ENCODE assay signal across 9 mouse cellular contexts in the genomic region with DNA sequence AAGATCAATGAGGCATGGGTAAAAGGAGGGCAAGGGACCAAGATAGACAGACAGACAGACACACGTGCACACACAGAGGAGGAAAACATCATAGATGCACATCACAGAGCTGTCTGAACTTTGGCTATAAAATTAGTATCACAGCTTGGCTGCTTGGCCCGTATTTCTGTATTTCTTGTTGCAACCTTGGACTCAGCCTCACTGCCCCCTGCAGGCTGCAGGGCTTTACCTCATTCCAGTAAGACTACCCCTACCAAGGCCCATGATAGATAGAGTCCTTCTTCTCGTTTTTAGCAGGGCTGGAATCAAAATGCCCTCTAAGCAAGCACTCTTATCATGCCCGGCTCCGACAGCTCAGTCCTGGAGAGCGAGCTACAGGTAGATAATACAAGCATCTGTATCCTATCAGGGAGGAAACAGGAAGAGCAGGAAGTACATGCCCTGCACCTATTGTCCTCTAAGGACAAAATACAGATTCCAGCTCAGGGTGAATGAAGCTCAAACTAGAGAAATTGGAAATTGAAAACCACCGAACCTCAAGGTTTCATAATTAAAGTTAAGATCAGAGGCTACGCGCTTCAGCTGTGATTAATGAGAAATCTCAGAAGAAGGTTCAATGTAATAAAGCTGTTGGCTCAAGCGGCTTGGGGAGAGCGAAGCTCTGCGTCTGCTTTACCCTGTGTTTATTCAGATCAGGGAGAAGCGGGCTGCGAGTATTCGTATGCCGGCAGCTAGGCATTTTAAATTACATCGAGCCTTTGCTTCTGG. TPM values are rescaled to one million over a fixed set of nuclear protein-coding genes. Genes with fewer than 3 reads are reported as not detected.
DNase-seq lines count a peak whose midpoint lies in the region; ATAC-seq and TF ChIP-seq lines count a peak whose summit lies in the region.
"Had no signal": no experiment of that assay in that cellular context is flagged by ENCODE, and none has a peak within 500 bp of the region (broad histone marks: within the 10 kb centered on the region; RNA-seq: fewer than 3 reads in every experiment).

No protein-coding gene starts in this region.

- 73% methylated on average over 17 of the region's 17 CpGs for WGBS in neural tube, embryonic 11.5 days
- WGBS in hindbrain, postnatal 0 days = 53% methylated on average over 17 of the region's 17 CpGs
- WGBS in stomach, embryonic 14.5 days = 22% methylated on average over 17 of the region's 17 CpGs
- 73% methylated on average over 17 of the region's 17 CpGs for WGBS in forebrain, embryonic 12.5 days

- H3K9me3 ChIP-seq in neural tube, embryonic 11.5 days (ENCODE audit: control insufficient read depth, low read length) = no peaks in the 10 kb centered on the region
- no peaks in the 10 kb centered on the region for H3K9me3 ChIP-seq in hindbrain, postnatal 0 days (ENCODE audit: low read length)
- H3K9me3 ChIP-seq in stomach, embryonic 14.5 days (ENCODE audit: control insufficient read depth, low read depth, low read length) = no peaks in the 10 kb centered on the region
- no peaks in the 10 kb centered on the region for H3K9me3 ChIP-seq in forebrain, embryonic 12.5 days

- no peaks in the 10 kb centered on the region; the same call in 1 of the 2 replicates for H3K4me1 ChIP-seq in neural tube, embryonic 11.5 days (ENCODE audit: control insufficient read depth, insufficient read depth, low read length)
- H3K4me1 ChIP-seq in hindbrain, postnatal 0 days (ENCODE audit: insufficient read depth, low read length) = 0 out of 2 replicates have a peak, but pooled peaks cover 5% of the 10 kb centered on the region
- peaks cover 15% of the 10 kb centered on the region for H3K4me1 ChIP-seq in stomach, embryonic 14.5 days (ENCODE audit: control insufficient read depth, insufficient read depth, low read length)
- peaks cover 6% of the 10 kb centered on the region for H3K4me1 ChIP-seq in forebrain, embryonic 12.5 days

- H3K36me3 ChIP-seq in neural tube, embryonic 11.5 days (ENCODE audit: control insufficient read depth, insufficient read depth, low read length) = no peaks in the 10 kb centered on the region
- no peaks in the 10 kb centered on the region for H3K36me3 ChIP-seq in hindbrain, postnatal 0 days (ENCODE audit: insufficient read depth, low read length)
- H3K36me3 ChIP-seq in stomach, embryonic 14.5 days (ENCODE audit: control insufficient read depth, insufficient read depth, low read length) = no peaks in the 10 kb centered on the region
- no peaks in the 10 kb centered on the region for H3K36me3 ChIP-seq in forebrain, embryonic 12.5 days (replicated peaks)

- ATAC-seq in neural tube, embryonic 11.5 days (ENCODE audit: insufficient read depth, low FRiP score, low TSS enrichment) = no peak
- 0 out of 2 replicates have a peak, but pooled peaks have one; percentile 36 for ATAC-seq in hindbrain, postnatal 0 days
- no peak for ATAC-seq in stomach, embryonic 14.5 days (ENCODE audit: insufficient number of reproducible peaks, insufficient read depth, low FRiP score, low read depth)
- no peak for ATAC-seq in forebrain, embryonic 12.5 days (ENCODE audit: low FRiP score)

- DNase-seq in heart, adult 11 months = peak; percentile 91
- DNase-seq in heart, postnatal 36 days = no peak
- DNase-seq in neural tube, embryonic 11.5 days (ENCODE audit: low spot score) = peak; percentile 33
- no peak for DNase-seq in neural tube, embryonic 10.5 days (ENCODE audit: extremely low spot score, low spot score)
- DNase-seq in hindbrain, postnatal 0 days (ENCODE audit: low spot score) = peak; percentile 66
- DNase-seq in Muller cell, postnatal 12 days (ENCODE audit: inconsistent ontology term) = no peak
- DNase-seq: thymus, postnatal 36 days had no signal

- peak; percentile 66 for TF ChIP-seq CTCF in hindbrain, postnatal 0 days (IDR thresholded peaks at IDR 0.05; ENCODE audit: low read depth)

- H3K27me3 ChIP-seq in neural tube, embryonic 11.5 days (ENCODE audit: control insufficient read depth, insufficient read depth, low read length) = no peaks in the 10 kb centered on the region
- H3K27me3 ChIP-seq in hindbrain, postnatal 0 days (ENCODE audit: insufficient read depth, low read length) = no peaks in the 10 kb centered on the region
- no peaks in the 10 kb centered on the region for H3K27me3 ChIP-seq in stomach, embryonic 14.5 days (ENCODE audit: control insufficient read depth, insufficient read depth, low read length)
- peaks cover 11% of the 10 kb centered on the region for H3K27me3 ChIP-seq in forebrain, embryonic 12.5 days

- no peak overlapping the region for H3K4me2 ChIP-seq in neural tube, embryonic 11.5 days (ENCODE audit: low read depth)
- H3K4me2 ChIP-seq in hindbrain, postnatal 0 days (ENCODE audit: low read depth, low read length) = no peak overlapping the region
- peak overlapping the region; percentile 21; the same call in 1 of the 2 replicates for H3K4me2 ChIP-seq in stomach, embryonic 14.5 days (replicated peaks; ENCODE audit: low read depth, low read length)
- H3K4me2 ChIP-seq in forebrain, embryonic 12.5 days = no peak overlapping the region

- intact Hi-C loops in heart, postnatal 36 days (cut with DNase I) = loop anchor here (2.0 kb wide), 1 partner anchor 125 kb away; no protein-coding TSS in a partner anchor

- no peak overlapping the region for H3K4me3 ChIP-seq in neural tube, embryonic 11.5 days (ENCODE audit: low read depth, low read length)
- H3K4me3 ChIP-seq in hindbrain, postnatal 0 days (ENCODE audit: low read length) = no peak overlapping the region
- H3K4me3 ChIP-seq in stomach, embryonic 14.5 days (ENCODE audit: low read depth, low read length) = no peak overlapping the region
- H3K4me3 ChIP-seq in forebrain, embryonic 12.5 days (replicated peaks) = no peak overlapping the region

- no peak overlapping the region for H3K9ac ChIP-seq in neural tube, embryonic 11.5 days (ENCODE audit: low read length)
- no peak overlapping the region for H3K9ac ChIP-seq in hindbrain, postnatal 0 days (replicated peaks; ENCODE audit: low read length)
- H3K9ac ChIP-seq in stomach, embryonic 14.5 days (replicated peaks; ENCODE audit: low read depth, low read length) = no peak overlapping the region
- no peak overlapping the region for H3K9ac ChIP-seq in forebrain, embryonic 12.5 days

- H3K27ac ChIP-seq in neural tube, embryonic 11.5 days (ENCODE audit: low read depth, low read length) = no peak overlapping the region
- no peak overlapping the region for H3K27ac ChIP-seq in hindbrain, postnatal 0 days
- peak overlapping the region; percentile 56; the same call in 1 of the 2 replicates for H3K27ac ChIP-seq in stomach, embryonic 14.5 days (ENCODE audit: low read length)
- H3K27ac ChIP-seq in forebrain, embryonic 12.5 days = no peak overlapping the region

RNA-seq across cellular contexts. Expression of gene Spesp1, which starts 36.2 kb away (rescaled TPM):
- total RNA-seq in heart, postnatal 36 days (2021) = not detected
- polyA plus RNA-seq in neural tube, embryonic 11.5 days (2014; fragmentation: Nextera tagmentation; extraction: Ambion mirVana) = not detected in 2 replicates
- not detected in 2 replicates for total RNA-seq in hindbrain, postnatal 0 days (2014; rRNA removed)
- not detected in 2 replicates for polyA plus RNA-seq in hindbrain, postnatal 0 days (2015; fragmentation: Nextera tagmentation; extraction: Ambion mirVana)
- polyA plus RNA-seq in stomach, embryonic 14.5 days (2014; fragmentation: Nextera tagmentation; extraction: Ambion mirVana) = not detected in 2 replicates
- not detected in 2 replicates for polyA plus RNA-seq in forebrain, embryonic 12.5 days (2016; fragmentation: Nextera tagmentation; extraction: Ambion mirVana)

Comparison
In these comparisons a context has a peak if more than half of its experiments do, and no peak if none do; other contexts are left out.
1. DNase-seq: peak in heart, adult 11 months (single experiment), neural tube, embryonic 11.5 days (single experiment) and hindbrain, postnatal 0 days (single experiment); none in heart, postnatal 36 days (0 of 2), neural tube, embryonic 10.5 days (single experiment) and Muller cell, postnatal 12 days (single experiment).